Mouse (Mus musculus) adrenal gland, adult 10 weeks (tissue): Measurements from ENCODE around the gene Serpinb6a. TPM values are rescaled to one million over a fixed set of nuclear protein-coding genes. Genes with fewer than 3 reads are reported as not detected.

ENCODE experiments used
- polyA plus RNA-seq: library from polyadenylated mRNA; stranded (reverse); fragments of 350-450 nt; fragmentation: Illumina TruSeq; extraction: RNeasy Lipid Tissue Mini Kit (QIAGEN cat#74804); gene quantifications from one replicate; pipeline ENCODE4 v1.2.3, GENCODE M21; 2014; ENCODE audit warnings: low read depth, low replicate concordance

Gene Serpinb6a
- 1,287 TPM for polyA plus RNA-seq

GRCm38 (mm10) chr13:34002058-34003006, at the start of gene Serpinb6a, which contains the start of gene Ripk1:
TSS of gene Serpinb6a (minus strand) at chr13:34002794.
TSS of gene Ripk1 (plus strand) at chr13:34002363.

GRCm38 (mm10) chr13:34037172-34038055, 34.8 kb upstream of the Serpinb6a start, which contains the start of gene Bphl:
TSS of gene Bphl (plus strand) at chr13:34037597.

GRCm38 (mm10) chr13:33964206-33965046, 38.2 kb downstream of the Serpinb6a start, which contains the start of gene Nqo2:
TSS of gene Nqo2 (plus strand) at chr13:33964687.

GRCm38 (mm10) chr13:33905176-33905954, 97.2 kb downstream of the Serpinb6a start, which contains the start of gene Serpinb6c:
TSS of gene Serpinb6c (minus strand) at chr13:33905708.

Other genes starting within 250 kb of the Serpinb6a start
- not detected for gene Serpinb6e, start 159.4 kb downstream of the Serpinb6a start, polyA plus RNA-seq
- 2.2 TPM for gene Serpinb6c, start 97.1 kb downstream of the Serpinb6a start, polyA plus RNA-seq
- 144 TPM for gene Nqo2, start 38.1 kb downstream of the Serpinb6a start, polyA plus RNA-seq
- gene Ripk1, start 431 bp downstream of the Serpinb6a start, polyA plus RNA-seq = 42.6 TPM
- gene Bphl, start 34.8 kb upstream of the Serpinb6a start, polyA plus RNA-seq = 65.2 TPM
- 5.9 TPM for gene Tubb2a, start 75.2 kb upstream of the Serpinb6a start, polyA plus RNA-seq
- 0.41 TPM for gene Tubb2b, start 127.7 kb upstream of the Serpinb6a start, polyA plus RNA-seq
- 4.3 TPM for gene Psmg4, start 160.2 kb upstream of the Serpinb6a start, polyA plus RNA-seq